Mouse (Mus musculus) stomach, embryonic 15.5 days (tissue): ENCODE data around the gene Plcd1. TPM values are rescaled to one million over a fixed set of nuclear protein-coding genes. Genes with fewer than 3 reads are reported as not detected.

ENCODE experiments used
- ATAC-seq: fragments of 200-750 bp; cut with Nextera tagmentation; 2 replicates; pipeline ENCODE4 v1.8.0; 2017; ENCODE audit warnings: low read depth, moderate number of reproducible peaks, moderate TSS enrichment; ENCODE audit not compliant: insufficient read depth, low FRiP score
- H3K27ac ChIP-seq: fragments of 300-500 bp; sonication (generic); 2 replicates; pipeline ENCODE4 v1.5.1; 2015; ENCODE audit warnings: mild to moderate bottlenecking, inconsistent platforms
- H3K27me3 ChIP-seq: fragments of 300-500 bp; sonication (generic); replicated peaks from 2 replicates; pipeline ENCODE4 v1.6.1; 2015; ENCODE audit warnings: inconsistent platforms
- H3K36me3 ChIP-seq: fragments of 300-500 bp; sonication (generic); 2 replicates; pipeline ENCODE4 v1.6.1; 2015; ENCODE audit warnings: inconsistent platforms
- H3K4me1 ChIP-seq: fragments of 300-500 bp; sonication (generic); 2 replicates; pipeline ENCODE4 v1.6.1; 2015; ENCODE audit warnings: inconsistent platforms
- H3K4me2 ChIP-seq: fragments of 300-500 bp; sonication (generic); 2 replicates; pipeline ENCODE4 v1.6.1; 2015; ENCODE audit warnings: mild to moderate bottlenecking, inconsistent platforms
- H3K4me3 ChIP-seq: fragments of 300-500 bp; sonication (generic); replicated peaks from 2 replicates; pipeline ENCODE4 v1.5.1; 2015; ENCODE audit warnings: inconsistent platforms
- H3K9ac ChIP-seq: fragments of 300-500 bp; sonication (generic); 2 replicates; pipeline ENCODE4 v1.6.1; 2015; ENCODE audit warnings: inconsistent platforms
- H3K9me3 ChIP-seq: fragments of 300-500 bp; sonication (generic); 2 replicates; pipeline ENCODE4 v1.6.1; 2016; ENCODE audit warnings: inconsistent platforms
- WGBS: fragments of 180-500 bp; shearing (Covaris S2); methylation state at CpG from one replicate; pipeline ENCODE4 v1.1.7; 2015; 5-methylcytosine and 5-hydroxymethylcytosine counted together
- polyA plus RNA-seq: library from polyadenylated mRNA; unstranded; fragments of >200 nt; fragmentation: Nextera tagmentation; extraction: Ambion mirVana; gene quantifications from 2 replicates; pipeline ENCODE4 v1.2.1, GENCODE M21; 2015

The Plcd1 gene
- polyA plus RNA-seq, 1 experiment from 2014 or later = 50.5 TPM

DNA sequence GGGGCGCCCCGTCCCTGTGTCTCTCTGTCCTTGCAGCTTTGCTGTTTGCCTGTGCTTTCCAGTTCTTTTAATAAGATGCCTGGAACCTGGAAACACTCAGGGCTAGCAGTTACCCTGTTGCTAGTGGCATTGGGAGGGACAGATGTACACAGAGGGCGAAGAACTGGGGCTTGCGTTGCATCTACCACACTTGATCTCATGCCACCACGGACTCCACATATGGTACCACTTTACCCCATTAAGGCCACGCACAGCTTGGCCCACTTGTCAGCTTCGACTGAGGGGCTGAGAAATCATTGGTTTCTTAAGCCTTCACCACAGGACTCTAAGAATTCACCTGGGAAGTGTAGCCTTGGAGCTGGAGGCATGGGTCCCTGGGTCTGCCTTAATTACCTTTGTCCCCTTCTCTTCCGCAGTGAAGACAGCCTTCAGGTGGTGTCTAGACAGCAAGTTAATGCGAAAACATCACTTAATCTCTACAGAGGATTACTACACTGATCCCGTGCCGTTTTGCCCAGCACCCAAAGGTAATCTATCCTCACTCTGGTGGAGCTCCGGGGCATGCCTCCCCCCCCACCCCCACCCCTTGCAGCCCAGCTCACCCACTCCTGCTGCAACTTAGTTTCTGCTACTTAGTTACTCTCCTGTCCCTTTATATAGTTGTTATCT lies 16.5 kb upstream of the Plcd1 start:
- Histone ChIP-seq H3K4me1 (no peaks in the 10 kb centered on the region; the same call in 1 of the 2 replicates), H3K4me2 (no peak overlapping the region), H3K4me3 (no peak overlapping the region), H3K9me3 (no peaks in the 10 kb centered on the region), H3K27me3 (no peaks in the 10 kb centered on the region), H3K36me3 (no peaks in the 10 kb centered on the region), H3K9ac (no peak overlapping the region), H3K27ac (no peak overlapping the region)
- WGBS = 58% methylated on average over 12 of the region's 12 CpGs
- ATAC-seq = no peak

DNA sequence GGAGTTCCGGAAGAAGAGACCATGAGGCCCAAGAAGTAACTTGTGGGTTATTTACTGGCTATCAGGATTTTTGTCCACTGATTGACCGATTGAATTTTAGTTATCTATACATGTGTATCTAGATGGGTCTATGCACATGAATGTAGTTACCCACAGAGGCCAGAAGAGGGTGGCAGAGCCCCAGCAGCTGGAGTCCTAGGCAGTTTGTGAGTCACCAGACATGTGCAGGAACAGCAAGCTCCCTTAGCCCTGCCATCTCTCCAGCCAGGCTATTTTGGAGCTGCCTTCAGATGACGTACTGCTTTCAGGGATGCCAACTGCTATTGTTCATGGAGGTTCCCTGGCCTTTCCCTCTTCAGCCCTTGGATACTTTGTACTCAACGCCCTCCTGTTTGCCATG lies 14.3 kb upstream of the Plcd1 start:
- H3K9me3 ChIP-seq = no peaks in the 10 kb centered on the region
- WGBS = 87% methylated on average over 4 of the region's 4 CpGs
- no peak for ATAC-seq
- H3K4me3 ChIP-seq = no peak overlapping the region
- H3K27me3 ChIP-seq = no peaks in the 10 kb centered on the region
- H3K36me3 ChIP-seq = no peaks in the 10 kb centered on the region
- peaks cover 6% of the 10 kb centered on the region for H3K4me1 ChIP-seq
- no peak overlapping the region for H3K9ac ChIP-seq
- no peak overlapping the region for H3K4me2 ChIP-seq
- H3K27ac ChIP-seq = no peak overlapping the region

DNA sequence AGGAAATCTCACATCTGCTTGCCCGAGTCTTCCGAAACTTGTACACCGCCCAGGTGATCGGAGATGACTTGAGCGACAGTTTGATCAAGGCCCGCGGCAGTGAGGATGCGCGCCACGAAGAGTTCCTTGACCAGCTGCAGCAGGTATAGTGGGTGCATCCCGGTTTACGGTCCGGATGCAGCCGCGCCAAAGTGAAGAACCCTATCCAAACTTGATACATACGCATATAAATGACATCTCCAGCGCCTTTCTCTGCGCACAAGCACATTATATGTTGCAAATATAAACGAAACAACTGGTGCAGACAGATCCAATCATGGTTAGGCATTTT lies 9.4 kb upstream of the Plcd1 start:
- 0 out of 2 replicates have a peak, but pooled peaks have one; percentile 3 for ATAC-seq
- Histone ChIP-seq H3K9ac (peak overlapping the region; percentile 21; the same call in 1 of the 2 replicates), H3K4me3 (peak overlapping the region; percentile 56), H3K27ac (no peak overlapping the region), H3K36me3 (no peaks in the 10 kb centered on the region), H3K9me3 (no peaks in the 10 kb centered on the region), H3K4me2 (peak overlapping the region; percentile 91), H3K27me3 (no peaks in the 10 kb centered on the region), H3K4me1 (peaks cover 17% of the 10 kb centered on the region)
- 3% methylated on average over 19 of the region's 19 CpGs for WGBS

DNA sequence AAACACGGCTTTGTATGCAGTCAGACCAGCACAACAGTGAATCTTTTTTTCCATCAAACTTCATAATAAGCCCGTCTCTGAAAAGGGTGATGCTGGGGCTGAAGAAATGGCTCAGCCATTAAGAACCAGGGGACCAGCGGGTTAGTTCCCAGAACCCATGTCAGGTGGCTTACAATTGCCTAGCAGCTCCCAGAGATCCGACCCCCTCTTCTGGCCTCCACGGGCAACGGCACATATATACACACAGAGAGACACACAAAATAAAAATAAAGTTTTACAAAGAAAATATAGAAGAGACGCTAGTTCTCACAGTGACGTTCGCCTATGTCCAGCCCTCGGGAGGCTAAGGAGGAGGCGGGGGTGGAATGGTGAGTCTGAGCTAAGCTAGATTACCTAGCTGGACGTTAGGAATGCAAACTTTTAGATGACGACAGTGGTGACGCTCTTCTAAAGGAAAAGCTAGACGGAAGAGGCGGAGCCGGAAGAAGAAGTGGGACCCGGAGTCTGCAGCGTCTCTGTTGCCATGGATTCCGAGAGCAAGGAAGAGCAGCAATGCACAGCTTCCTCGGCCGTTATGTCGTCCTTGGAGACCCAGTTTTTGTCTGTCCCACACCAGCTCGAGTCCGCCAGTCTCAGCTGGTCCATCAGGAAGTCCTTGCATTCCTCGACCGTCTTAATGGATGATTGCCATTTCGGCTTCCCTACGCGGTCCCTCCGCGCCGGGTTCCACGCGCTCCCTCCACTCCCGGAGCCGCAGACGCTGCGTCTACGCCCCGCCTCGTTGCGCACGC lies 8.9 kb upstream of the Plcd1 start, which contains the start of gene Dlec1:
TSS of gene Dlec1 (plus strand) at position 487 of the 791 bp plus-strand sequence.
- Histone ChIP-seq H3K27me3 (no peaks in the 10 kb centered on the region), H3K36me3 (no peaks in the 10 kb centered on the region), H3K4me1 (peaks cover 17% of the 10 kb centered on the region), H3K9ac (peak within 1 kb of the TSS; percentile 21; the same call in 1 of the 2 replicates), H3K27ac (no peak within 1 kb of the TSS), H3K9me3 (no peaks in the 10 kb centered on the region), H3K4me3 (peak within 1 kb of the TSS; percentile 56), H3K4me2 (peak within 1 kb of the TSS; percentile 91)
- peak; percentile 75 for ATAC-seq
- 3% methylated on average over 44 of the region's 44 CpGs for WGBS

DNA sequence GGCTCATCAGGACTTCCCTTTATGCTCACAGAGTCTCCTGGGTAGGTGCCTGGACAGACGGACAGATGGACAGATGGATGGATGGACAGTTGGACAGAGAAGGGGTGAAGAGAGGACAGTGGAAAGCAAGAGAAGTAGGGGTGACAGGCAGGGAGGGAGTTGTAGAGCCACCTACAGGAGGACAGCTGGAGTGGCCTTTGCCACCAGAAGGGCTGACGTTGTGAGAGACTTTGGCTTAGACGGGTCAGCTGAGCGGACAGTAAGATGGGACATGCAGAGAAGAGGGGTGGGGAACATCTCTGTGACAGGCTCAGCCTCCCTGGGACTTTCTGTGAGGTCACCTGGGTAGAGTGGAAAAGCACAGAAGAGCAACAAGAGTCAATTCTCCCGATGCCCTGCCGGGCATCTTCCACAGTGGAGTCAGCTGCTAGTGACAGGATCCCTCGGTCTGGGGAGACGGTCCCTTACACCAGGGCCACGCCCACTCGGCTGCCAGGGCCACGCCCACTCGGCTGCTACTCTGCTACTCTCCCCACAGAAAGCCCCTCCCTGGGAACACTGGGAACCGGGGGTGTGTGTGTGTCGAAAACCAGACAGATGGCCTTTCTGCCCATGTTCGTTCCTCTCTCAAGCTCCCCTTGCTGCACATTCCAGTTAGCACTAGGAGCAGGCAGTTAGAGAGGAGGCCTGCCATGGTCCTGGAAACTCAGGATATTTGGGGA lies 7.0 kb upstream of the Plcd1 start:
- H3K4me3 ChIP-seq = no peak overlapping the region
- ATAC-seq = 0 out of 2 replicates have a peak, but pooled peaks have one; percentile 7

DNA sequence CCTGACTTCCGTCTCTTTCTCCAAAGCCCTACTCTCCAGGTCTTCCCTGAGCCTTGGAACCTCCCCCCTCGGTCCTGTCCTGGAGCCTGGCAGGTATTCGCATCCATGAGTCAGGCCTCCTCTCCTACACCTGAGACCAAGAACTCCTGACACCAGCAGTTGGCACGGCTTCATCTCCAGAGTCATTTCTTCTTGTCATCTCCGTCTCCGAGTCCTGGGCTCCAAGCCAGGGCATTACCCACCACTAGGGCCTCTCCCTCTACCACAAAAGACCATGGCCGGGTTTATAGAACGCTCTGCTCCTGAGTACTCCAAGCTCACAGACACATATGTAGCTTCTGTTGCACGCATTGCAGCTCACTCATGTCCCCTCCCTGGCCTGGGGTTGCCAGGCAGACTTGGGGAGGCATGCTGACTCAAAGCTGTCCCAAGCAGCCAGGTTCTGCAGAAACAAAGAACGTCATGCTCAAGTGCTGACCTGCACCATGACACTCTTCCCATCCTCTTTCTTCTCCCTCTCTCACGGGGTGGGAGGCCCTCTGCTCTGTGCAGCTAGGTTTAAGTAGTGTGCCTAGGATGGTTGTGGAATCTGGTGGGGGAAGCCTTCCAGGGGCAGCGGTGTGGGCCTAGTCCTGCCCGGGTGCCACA lies 1.3 kb upstream of the Plcd1 start:
- Histone ChIP-seq H3K27me3 (no peaks in the 10 kb centered on the region), H3K27ac (peak overlapping the region; percentile 79; the same call in 1 of the 2 replicates), H3K9me3 (no peaks in the 10 kb centered on the region), H3K9ac (no peak overlapping the region), H3K4me3 (no peak overlapping the region), H3K4me1 (peaks cover 25% of the 10 kb centered on the region), H3K4me2 (no peak overlapping the region), H3K36me3 (no peaks in the 10 kb centered on the region)
- WGBS = 68% methylated on average over 13 of the region's 13 CpGs
- ATAC-seq = no peak

More for the DNA sequence above, 7.0 kb upstream of the Plcd1 start:
- H3K4me1 ChIP-seq = peaks cover 17% of the 10 kb centered on the region
- no peak overlapping the region for H3K27ac ChIP-seq
- no peaks in the 10 kb centered on the region for H3K36me3 ChIP-seq
- no peaks in the 10 kb centered on the region for H3K27me3 ChIP-seq
- no peak overlapping the region for H3K4me2 ChIP-seq
- H3K9ac ChIP-seq = no peak overlapping the region
- WGBS = 14% methylated on average over 15 of the region's 15 CpGs
- H3K9me3 ChIP-seq = no peaks in the 10 kb centered on the region

DNA sequence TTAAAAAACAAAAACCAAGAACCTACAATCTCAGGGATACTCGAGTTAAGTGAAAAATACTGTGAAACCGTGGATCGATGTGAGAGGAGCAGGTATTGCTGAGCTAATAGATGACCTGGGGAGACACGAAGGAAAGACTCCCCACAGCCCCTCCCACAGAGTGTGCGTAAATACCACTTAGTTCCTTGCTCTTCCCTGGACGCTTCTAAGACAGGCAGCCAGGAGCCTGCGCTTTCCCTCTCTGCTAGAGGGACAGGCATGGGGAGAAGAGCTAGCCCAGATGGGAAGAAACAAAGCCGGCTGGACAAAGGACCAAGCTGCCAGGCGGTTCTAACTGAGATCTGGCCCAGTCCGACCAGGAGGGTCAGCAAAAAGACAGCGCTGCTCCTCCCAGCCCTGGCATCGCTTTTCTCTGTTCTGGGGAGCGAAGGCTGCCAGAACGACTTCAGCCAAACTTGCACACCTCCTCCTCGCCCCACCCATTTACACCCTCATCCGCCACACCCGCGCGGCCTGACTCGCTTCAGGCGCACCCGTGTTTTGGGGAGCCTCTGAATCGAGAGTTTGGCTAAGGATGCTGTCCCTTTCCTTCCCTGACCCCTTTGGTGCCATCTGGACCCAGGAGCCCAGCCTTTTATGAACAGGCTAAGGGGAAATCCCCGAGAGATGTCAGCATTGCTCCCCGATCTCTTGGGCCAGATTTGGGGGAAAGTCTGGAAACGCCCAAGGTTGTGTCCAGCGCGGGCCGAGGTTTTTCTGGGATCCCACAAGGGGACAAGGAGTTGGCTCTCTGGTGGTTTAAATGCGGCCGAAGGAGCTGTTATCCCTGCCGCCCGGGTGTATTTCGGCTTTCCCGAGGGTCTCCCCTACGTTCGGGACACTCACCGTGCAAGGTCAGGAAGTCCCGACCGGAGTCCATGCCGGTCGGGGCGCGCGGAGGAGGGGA lies 556 bp downstream of the Plcd1 start:
- 2% methylated on average over 45 of the region's 45 CpGs for WGBS
- Histone ChIP-seq H3K27ac (peak overlapping the region; percentile 79), H3K4me1 (peaks cover 31% of the 10 kb centered on the region), H3K27me3 (no peaks in the 10 kb centered on the region), H3K9me3 (no peaks in the 10 kb centered on the region), H3K4me3 (peak overlapping the region; percentile 52), H3K9ac (peak overlapping the region; percentile 38; the same call in 1 of the 2 replicates), H3K4me2 (peak overlapping the region; percentile 75), H3K36me3 (no peaks in the 10 kb centered on the region)
- ATAC-seq = no peak

DNA sequence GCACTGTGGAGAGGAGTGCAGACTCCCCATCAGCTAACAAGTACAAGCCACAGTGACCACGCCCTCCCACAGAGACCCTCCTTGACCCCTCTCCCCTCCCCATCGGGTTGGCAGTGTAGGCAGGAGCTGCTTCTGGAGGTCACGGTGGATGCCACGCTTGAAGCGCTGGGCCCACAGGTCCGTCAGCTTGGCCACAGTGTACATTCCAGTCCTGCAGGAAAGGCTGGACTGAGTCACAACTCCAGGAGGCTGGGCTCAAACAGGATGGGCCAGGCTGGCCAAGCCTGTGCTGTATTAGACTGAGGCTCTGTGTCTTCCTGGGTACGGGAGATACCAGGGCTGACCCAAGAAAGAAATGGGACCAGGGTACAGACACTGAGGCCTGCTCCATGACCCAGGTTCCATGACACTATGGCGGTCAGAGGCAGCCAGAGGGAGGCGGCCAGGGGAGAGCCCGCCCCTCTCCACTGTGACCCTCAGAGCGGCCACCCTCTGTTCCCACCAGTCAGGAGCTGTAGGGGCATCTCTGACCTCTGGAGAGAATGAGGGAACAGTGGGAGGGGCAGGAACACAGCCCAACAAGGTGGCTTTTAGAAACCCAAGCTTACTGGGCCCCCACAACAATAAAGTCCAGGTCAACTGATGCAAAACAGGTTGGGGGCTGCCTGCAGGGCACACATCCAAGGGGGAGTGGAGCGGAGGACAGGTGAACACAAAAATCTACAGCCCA lies 1.6 kb downstream of the Plcd1 start:
- peaks cover 37% of the 10 kb centered on the region for H3K4me1 ChIP-seq
- peak overlapping the region; percentile 52 for H3K4me3 ChIP-seq
- no peaks in the 10 kb centered on the region for H3K27me3 ChIP-seq
- no peak for ATAC-seq
- peak overlapping the region; percentile 75 for H3K4me2 ChIP-seq
- no peaks in the 10 kb centered on the region for H3K36me3 ChIP-seq
- no peaks in the 10 kb centered on the region for H3K9me3 ChIP-seq
- H3K27ac ChIP-seq = no peak overlapping the region
- WGBS = 70% methylated on average over 12 of the region's 12 CpGs
- no peak overlapping the region for H3K9ac ChIP-seq

DNA sequence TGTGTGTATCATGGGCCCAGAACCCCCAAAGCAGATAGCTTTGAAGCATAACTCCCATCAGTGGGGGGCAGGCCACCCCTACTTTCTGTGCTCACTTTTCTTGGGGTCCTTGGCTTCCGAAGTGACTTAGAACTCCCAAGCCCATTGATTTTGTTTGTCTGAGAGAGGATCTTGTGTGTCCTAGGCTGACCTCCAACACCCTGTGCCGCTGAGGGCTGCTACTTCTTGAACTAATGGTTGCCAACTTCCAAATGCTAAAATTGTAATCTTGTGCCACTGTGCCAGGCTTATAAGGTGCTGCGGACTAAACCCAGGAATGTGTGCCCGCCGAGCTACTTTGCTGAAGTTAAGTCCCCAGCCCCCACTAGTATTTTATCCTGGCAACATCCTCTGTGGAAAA lies 2.8 kb downstream of the Plcd1 start:
- Histone ChIP-seq H3K4me1 (peaks cover 45% of the 10 kb centered on the region), H3K4me3 (no peak overlapping the region), H3K36me3 (no peaks in the 10 kb centered on the region), H3K9ac (no peak overlapping the region), H3K9me3 (no peaks in the 10 kb centered on the region), H3K4me2 (peak overlapping the region; percentile 3; the same call in 1 of the 2 replicates), H3K27ac (no peak overlapping the region), H3K27me3 (no peaks in the 10 kb centered on the region)
- 90% methylated on average over 5 of the region's 5 CpGs for WGBS
- no peak for ATAC-seq

DNA sequence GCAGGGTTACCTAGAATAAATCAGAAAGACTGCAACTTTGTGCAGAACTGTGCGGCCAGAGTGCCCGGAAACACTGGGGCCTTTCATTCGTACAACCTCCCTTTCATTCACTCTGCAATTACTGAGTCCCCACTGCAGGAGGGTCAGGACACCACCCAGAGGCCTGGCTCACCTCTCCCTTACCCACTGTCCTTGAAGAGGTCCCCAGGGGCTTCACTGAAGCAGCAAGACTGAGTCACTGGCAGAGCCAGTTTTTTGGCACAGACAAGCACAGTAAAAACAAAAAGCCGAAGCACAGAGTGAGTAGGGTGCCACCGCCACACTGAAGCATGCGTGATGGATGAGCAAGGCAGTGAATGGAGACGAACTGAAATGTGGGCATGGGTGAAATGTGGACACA lies 3.9 kb downstream of the Plcd1 start:
- no peak overlapping the region for H3K27ac ChIP-seq
- H3K4me1 ChIP-seq = peaks cover 46% of the 10 kb centered on the region
- no peaks in the 10 kb centered on the region for H3K27me3 ChIP-seq
- no peak overlapping the region for H3K9ac ChIP-seq
- no peak overlapping the region for H3K4me2 ChIP-seq
- 0 out of 2 replicates have a peak, but pooled peaks cover under 1% of the 10 kb centered on the region for H3K36me3 ChIP-seq
- ATAC-seq = no peak
- H3K4me3 ChIP-seq = no peak overlapping the region
- 63% methylated on average over 7 of the region's 7 CpGs for WGBS
- no peaks in the 10 kb centered on the region for H3K9me3 ChIP-seq
